Mouse (Mus musculus) CH12.LX (cell line): ENCODE data around the gene Asphd2. TPM values are rescaled to one million over a fixed set of nuclear protein-coding genes. Genes with fewer than 3 reads are reported as not detected.

Experiments used
- DNase-seq: peaks from one replicate; pipeline ENCODE4 v3.0.0-alpha.2; 2013; ENCODE audit errors: extremely low read depth
- H3K27ac ChIP-seq: 2 replicates; pipeline ENCODE4 v1.5.1; 2012; ENCODE audit warnings: low read depth, mild to moderate bottlenecking, control low read depth, moderate library complexity; ENCODE audit not compliant: insufficient read depth
- H3K27me3 ChIP-seq: replicated peaks from 2 replicates; pipeline ENCODE3; 2012; ENCODE audit warnings: inconsistent platforms
- H3K36me3 ChIP-seq, 2 experiments: replicated peaks in 1 of 2; 2 replicates each; pipeline versions ENCODE3 to v1.6.1; 2012; ENCODE audit warnings: inconsistent platforms in 1 of 2, low read length in 1 of 2, mild to moderate bottlenecking in 1 of 2, mixed read lengths in 1 of 2, moderate library complexity in 1 of 2; ENCODE audit not compliant: control insufficient read depth in 1 of 2, insufficient read depth in 1 of 2
- H3K4me1 ChIP-seq, 2 experiments: 2 replicates each; pipeline ENCODE4 v1.6.1; 2012; ENCODE audit warnings: inconsistent platforms in 1 of 2, moderate library complexity in 1 of 2; ENCODE audit not compliant: insufficient read depth in 2 of 2, control insufficient read depth in 1 of 2
- H3K4me2 ChIP-seq: 2 replicates; pipeline ENCODE4 v1.6.1; 2012; ENCODE audit warnings: low read depth, mild to moderate bottlenecking, control low read depth; ENCODE audit not compliant: poor library complexity, insufficient read depth, severe bottlenecking
- H3K4me3 ChIP-seq, 3 experiments: fragments of 150-350 bp in 1 of 3; sonication (generic) in 1 of 3; replicated peaks in 1 of 3; 2 replicates each; pipeline versions ENCODE3 to v1.5.1; 2011 to 2012; ENCODE audit warnings: low read depth in 2 of 3, low read length in 2 of 3, mild to moderate bottlenecking in 2 of 3, moderate library complexity in 2 of 3, control low read depth in 1 of 3, improper control_type of control experiment in 1 of 3, inconsistent platforms in 1 of 3, mixed read lengths in 1 of 3; ENCODE audit not compliant: poor library complexity in 1 of 3
- H3K79me2 ChIP-seq: replicated peaks from 2 replicates; pipeline ENCODE4 v1.6.1; 2012; ENCODE audit warnings: mild to moderate bottlenecking, moderate library complexity; ENCODE audit not compliant: control insufficient read depth, poor library complexity, insufficient read depth, severe bottlenecking; ENCODE audit errors: extremely low read depth
- H3K9ac ChIP-seq: 2 replicates; pipeline ENCODE4 v1.6.1; 2012; ENCODE audit warnings: low read depth, mild to moderate bottlenecking, control low read depth, moderate library complexity; ENCODE audit not compliant: insufficient read depth
- H3K9me3 ChIP-seq: replicated peaks from 2 replicates; pipeline ENCODE3; 2012; ENCODE audit warnings: low read length, inconsistent platforms, mixed read lengths
- BHLHE40 ChIP-seq: IDR thresholded peaks from 2 replicates; pipeline ENCODE4 v1.6.1; 2011; ENCODE audit warnings: mild to moderate bottlenecking, low read depth, low read length, improper control_type of control experiment
- CHD1 ChIP-seq: IDR thresholded peaks from 2 replicates; pipeline ENCODE4 v1.6.1; 2012; ENCODE audit warnings: low read depth, low read length, improper control_type of control experiment, inconsistent platforms
- CHD2 ChIP-seq: IDR thresholded peaks from 2 replicates; pipeline ENCODE4 v1.6.1; 2011; ENCODE audit warnings: low read length, improper control_type of control experiment
- ELF1 ChIP-seq: IDR thresholded peaks from 2 replicates; pipeline ENCODE4 v1.6.1; 2014; ENCODE audit warnings: low read depth, mild to moderate bottlenecking, inconsistent platforms, low read length, improper control_type of control experiment
- HCFC1 ChIP-seq: IDR thresholded peaks from 2 replicates; pipeline ENCODE4 v1.6.1; 2012; ENCODE audit warnings: low read depth, mild to moderate bottlenecking, inconsistent platforms, low read length, improper control_type of control experiment
- MAFK ChIP-seq: IDR thresholded peaks from 2 replicates; pipeline ENCODE4 v1.6.1; 2011; ENCODE audit warnings: low read length, improper control_type of control experiment; ENCODE audit not compliant: insufficient replicate concordance
- MAZ ChIP-seq: IDR thresholded peaks from 2 replicates; pipeline ENCODE4 v1.6.1; 2012; ENCODE audit warnings: low read depth, mild to moderate bottlenecking, inconsistent platforms, low read length, improper control_type of control experiment, moderate library complexity
- MEF2A ChIP-seq: IDR thresholded peaks from 2 replicates; pipeline ENCODE4 v1.6.1; 2014; ENCODE audit warnings: low read depth, mild to moderate bottlenecking, inconsistent platforms, low read length, improper control_type of control experiment, borderline replicate concordance
- MYC ChIP-seq: IDR thresholded peaks from 2 replicates; pipeline ENCODE4 v1.6.1; 2011; ENCODE audit warnings: low read depth, mild to moderate bottlenecking, improper control_type of control experiment, low read length
- POLR2A ChIP-seq: IDR thresholded peaks from 2 replicates; pipeline ENCODE4 v1.6.1; 2011; ENCODE audit warnings: low read depth, mild to moderate bottlenecking, improper control_type of control experiment, low read length
- RAD21 ChIP-seq: IDR thresholded peaks from 2 replicates; pipeline ENCODE4 v1.6.1; 2011; ENCODE audit warnings: low read depth, mild to moderate bottlenecking, low read length, improper control_type of control experiment, moderate library complexity
- RCOR1 ChIP-seq: conservative IDR thresholded peaks from 2 replicates; pipeline ENCODE4 v1.6.1; 2012; ENCODE audit warnings: low read depth, mild to moderate bottlenecking, inconsistent platforms, low read length, improper control_type of control experiment
- SMC3 ChIP-seq: IDR thresholded peaks from 2 replicates; pipeline ENCODE4 v1.6.1; 2011; ENCODE audit warnings: low read depth, low read length, improper control_type of control experiment
- TBP ChIP-seq: conservative IDR thresholded peaks from 2 replicates; pipeline ENCODE4 v1.6.1; 2011; ENCODE audit warnings: low read depth, low read length, improper control_type of control experiment
- USF1 ChIP-seq: IDR thresholded peaks from 2 replicates; pipeline ENCODE4 v1.6.1; 2014; ENCODE audit warnings: low read depth, mild to moderate bottlenecking, inconsistent platforms, low read length, improper control_type of control experiment
- dilution Hi-C: fragments of 300-500 bp; cut with MboI; formaldehyde crosslinking; loops from 2 replicates; pipeline ENCODE4 v1.14.3; 2020; ENCODE audit warnings: low sequenced_read_pairs; ENCODE audit not compliant: extremely low pct_unique_long_range_greater_than_20kb, extremely low pct_ligation_motif_present
- in situ Hi-C: fragments of 300-500 bp; cut with MboI; formaldehyde crosslinking; loops from 3 replicates; pipeline ENCODE4 v1.14.3; 2019; ENCODE audit warnings: low sequenced_read_pairs, low pct_ligation_motif_present, low pct_unique_long_range_greater_than_20kb, mixed read lengths
- polyA plus RNA-seq: library from polyadenylated mRNA; unstranded; fragments of >175 nt; gene quantifications from 2 replicates; pipeline ENCODE4 v1.2.1, GENCODE M21; 2012; ENCODE audit warnings: low read depth; ENCODE audit not compliant: insufficient read length
- total RNA-seq, 2 experiments: library from RNA; depleted of rRNA; stranded (reverse); fragments of 300-350 nt in 1 of 2; fragments of >200 nt in 1 of 2; gene quantifications; 2 replicates each; pipeline ENCODE4 v1.2.3; 2012 to 2014

The Asphd2 gene
- total and polyA plus RNA-seq, 3 experiments = not detected

DNA sequence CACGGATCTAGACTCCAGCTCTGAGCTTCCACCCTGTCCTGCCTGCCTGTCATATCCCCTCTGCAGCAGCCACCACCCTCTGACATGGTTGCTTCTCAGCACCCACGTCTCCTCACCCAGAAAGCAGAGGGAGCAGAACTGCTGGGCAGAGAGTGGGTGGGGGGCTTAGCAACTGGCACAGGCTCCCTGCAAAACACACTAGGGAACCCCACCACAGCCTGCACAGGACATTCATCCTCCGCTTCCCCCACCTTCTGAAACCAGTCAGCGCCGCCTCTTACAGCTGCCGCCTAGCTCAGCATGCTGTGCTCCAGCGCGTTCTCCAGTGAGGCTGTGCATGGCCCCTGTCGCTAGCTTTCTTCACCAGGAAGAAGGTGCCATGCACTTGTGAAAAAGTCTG is 5.3 kb downstream of the Asphd2 start:
- H3K79me2 ChIP-seq = no peaks in the 10 kb centered on the region
- TF ChIP-seq MYC (no peak), TBP (no peak), HCFC1 (no peak), RAD21 (no peak), CHD2 (no peak), POLR2A (no peak), MEF2A (no peak), ELF1 (no peak), MAZ (no peak)
- no peaks in the 10 kb centered on the region for H3K9me3 ChIP-seq
- in situ Hi-C loops (no loop called here), dilution Hi-C loops (no loop called here)
- H3K36me3 ChIP-seq = no peaks in the 10 kb centered on the region
- H3K27ac ChIP-seq = no peak overlapping the region
- no peak overlapping the region for H3K9ac ChIP-seq
- no peak overlapping the region for H3K4me3 ChIP-seq
- peaks cover 44% of the 10 kb centered on the region for H3K27me3 ChIP-seq
- DNase-seq = no peak
- no peaks in the 10 kb centered on the region for H3K4me1 ChIP-seq
- H3K4me2 ChIP-seq = no peak overlapping the region

GRCm38 (mm10) chr5:112385973-112386372 is 8.7 kb downstream of the Asphd2 start:
- Histone ChIP-seq H3K4me2 (no peak overlapping the region), H3K9me3 (no peaks in the 10 kb centered on the region), H3K9ac (no peak overlapping the region), H3K27me3 (peaks cover 24% of the 10 kb centered on the region), H3K36me3 (peaks cover 3 to 8% of the 10 kb centered on the region in 2 experiments), H3K4me1 (no peaks in the 10 kb centered on the region), H3K4me3 (no peak overlapping the region), H3K79me2 (no peaks in the 10 kb centered on the region), H3K27ac (no peak overlapping the region)
- dilution Hi-C loops (no loop called here), in situ Hi-C loops (no loop called here)
- TF ChIP-seq MEF2A (no peak), CHD1 (no peak), MAFK (no peak), RCOR1 (no peak), USF1 (no peak), BHLHE40 (no peak), SMC3 (no peak)
- DNase-seq = peak; percentile 25
